Mouse (Mus musculus): ENCODE measurements around the gene Iffo1. TPM values are rescaled to one million over a fixed set of nuclear protein-coding genes. Genes with fewer than 3 reads are reported as not detected.

Iffo1 gene
- total and polyA plus RNA-seq, 3 experiments = 3.3 to 7.0 (median 6.7) TPM

GRCm38 (mm10) chr6:125192841-125193240 is 47.8 kb downstream of the Iffo1 start:
- Histone ChIP-seq H3K79me2 (replicated peaks; ENCODE audit: control insufficient read depth, extremely low read depth, insufficient read depth, poor library complexity, severe bottlenecking) (peaks cover 37% of the 10 kb centered on the region), H3K4me1 (ENCODE audit: control insufficient read depth in 1 of 2, insufficient read depth in 2 of 2) (peaks cover 0 to 21% of the 10 kb centered on the region in 2 experiments; a peak in 2 of 4 replicates), H3K27me3 (replicated peaks) (no peaks in the 10 kb centered on the region), H3K4me3 (replicated peaks in 1 of 3; ENCODE audit: low read depth in 2 of 3, low read length in 2 of 3, poor library complexity in 1 of 3) (peak overlapping the region; percentile 87 to 95 (median 95)), H3K4me2 (ENCODE audit: insufficient read depth, low read depth, poor library complexity, severe bottlenecking) (peak overlapping the region; percentile 96), H3K36me3 (replicated peaks in 1 of 2; ENCODE audit: control insufficient read depth in 1 of 2, insufficient read depth in 1 of 2, low read length in 1 of 2) (peaks cover 17 to 40% of the 10 kb centered on the region in 2 experiments), H3K27ac (ENCODE audit: insufficient read depth, low read depth) (peak overlapping the region; percentile 28; the same call in 1 of the 2 replicates), H3K9me3 (replicated peaks; ENCODE audit: low read length) (no peaks in the 10 kb centered on the region), H3K9ac (ENCODE audit: insufficient read depth, low read depth) (peak overlapping the region; percentile 93)
- DNase-seq (ENCODE audit: extremely low read depth) = peak; percentile 6
- dilution Hi-C loops (cut with MboI; ENCODE audit: extremely low pct_ligation_motif_present, extremely low pct_unique_long_range_greater_than_20kb, low sequenced_read_pairs) = no loop called here
- in situ Hi-C loops (cut with MboI; ENCODE audit: low pct_ligation_motif_present, low pct_unique_long_range_greater_than_20kb, low sequenced_read_pairs) = no loop called here
- no peak for TF ChIP-seq E2F4 (IDR thresholded peaks at IDR 0.05; ENCODE audit: insufficient replicate concordance, low read depth, low read length)
- TF ChIP-seq ETS1 (conservative IDR thresholded peaks at IDR 0.05; ENCODE audit: low read depth, low read length) = no peak
- no peak for TF ChIP-seq USF2 (conservative IDR thresholded peaks at IDR 0.05; ENCODE audit: low read depth, low read length)
- no peak for TF ChIP-seq NELFE (IDR thresholded peaks at IDR 0.05; ENCODE audit: low read depth, low read length)
- no peak for TF ChIP-seq RAD21 (IDR thresholded peaks at IDR 0.05; ENCODE audit: low read depth, low read length)
- no peak for TF ChIP-seq GABPA (IDR thresholded peaks at IDR 0.05; ENCODE audit: insufficient replicate concordance, low read depth, low read length)
- no peak for TF ChIP-seq ZC3H11A (IDR thresholded peaks at IDR 0.05; ENCODE audit: low read depth, low read length)
- TF ChIP-seq NRF1 (IDR thresholded peaks at IDR 0.05; ENCODE audit: low read depth, low read length) = no peak
- no peak for TF ChIP-seq SMC3 (IDR thresholded peaks at IDR 0.05; ENCODE audit: low read depth, low read length)
- TF ChIP-seq EP300 (IDR thresholded peaks at IDR 0.05; ENCODE audit: low read length) = no peak
- no peak for TF ChIP-seq SIN3A (IDR thresholded peaks at IDR 0.05; ENCODE audit: low read length)
- TF ChIP-seq JUND (conservative IDR thresholded peaks at IDR 0.05; ENCODE audit: low read depth, low read length) = no peak
- no peak for TF ChIP-seq KAT2A (IDR thresholded peaks at IDR 0.05; ENCODE audit: insufficient replicate concordance, low read length)
- TF ChIP-seq CHD1 (IDR thresholded peaks at IDR 0.05; ENCODE audit: low read depth, low read length) = no peak
- TF ChIP-seq USF1 (IDR thresholded peaks at IDR 0.05; ENCODE audit: low read depth, low read length) = no peak
- no peak for TF ChIP-seq TBP (conservative IDR thresholded peaks at IDR 0.05; ENCODE audit: low read depth, low read length)
- no peak for TF ChIP-seq ZKSCAN1 (IDR thresholded peaks at IDR 0.05; ENCODE audit: borderline replicate concordance, low read depth, low read length)
- no peak for TF ChIP-seq MAZ (IDR thresholded peaks at IDR 0.05; ENCODE audit: low read depth, low read length)

- 0 out of 2 replicates have a peak overlapping the region, but pooled peaks have one; percentile 28 for H3K9ac ChIP-seq (ENCODE audit: insufficient read depth, low read depth)
Observed at GRCm38 (mm10) chr6:125193390-125193789, 48.3 kb downstream of the Iffo1 start.

More at GRCm38 (mm10) chr6:125193390-125193789, 48.3 kb downstream of the Iffo1 start:
- H3K27me3 ChIP-seq (replicated peaks) = no peaks in the 10 kb centered on the region
- H3K4me1 ChIP-seq (ENCODE audit: control insufficient read depth in 1 of 2, insufficient read depth in 2 of 2) = peaks cover 0 to 21% of the 10 kb centered on the region in 2 experiments; a peak in 2 of 4 replicates
- peaks cover 12 to 37% of the 10 kb centered on the region in 2 experiments for H3K36me3 ChIP-seq (replicated peaks in 1 of 2; ENCODE audit: control insufficient read depth in 1 of 2, insufficient read depth in 1 of 2, low read length in 1 of 2)
- no peaks in the 10 kb centered on the region for H3K9me3 ChIP-seq (replicated peaks; ENCODE audit: low read length)
- DNase-seq (ENCODE audit: extremely low read depth) = peak; percentile 8
- H3K4me2 ChIP-seq (ENCODE audit: insufficient read depth, low read depth, poor library complexity, severe bottlenecking) = peak overlapping the region; percentile 96
- H3K4me3 ChIP-seq (replicated peaks in 1 of 3; ENCODE audit: low read depth in 2 of 3, low read length in 2 of 3, poor library complexity in 1 of 3) = no peak overlapping the region
- H3K79me2 ChIP-seq (replicated peaks; ENCODE audit: control insufficient read depth, extremely low read depth, insufficient read depth, poor library complexity, severe bottlenecking) = peaks cover 37% of the 10 kb centered on the region
- TF ChIP-seq ELF1 (IDR thresholded peaks at IDR 0.05; ENCODE audit: low read depth, low read length) = no peak
- TF ChIP-seq MEF2A (IDR thresholded peaks at IDR 0.05; ENCODE audit: borderline replicate concordance, low read depth, low read length) = no peak
- no peak for TF ChIP-seq IRF4 (IDR thresholded peaks at IDR 0.05; ENCODE audit: low read depth, low read length)
- TF ChIP-seq EP300 (IDR thresholded peaks at IDR 0.05; ENCODE audit: low read length) = no peak
- no peak for TF ChIP-seq RAD21 (IDR thresholded peaks at IDR 0.05; ENCODE audit: low read depth, low read length)
- TF ChIP-seq SMC3 (IDR thresholded peaks at IDR 0.05; ENCODE audit: low read depth, low read length) = no peak
- TF ChIP-seq NRF1 (IDR thresholded peaks at IDR 0.05; ENCODE audit: low read depth, low read length) = no peak
- no peak for TF ChIP-seq PAX5 (IDR thresholded peaks at IDR 0.05; ENCODE audit: low read length)
- TF ChIP-seq NELFE (IDR thresholded peaks at IDR 0.05; ENCODE audit: low read depth, low read length) = no peak
- TF ChIP-seq TBP (conservative IDR thresholded peaks at IDR 0.05; ENCODE audit: low read depth, low read length) = no peak
- no peak for TF ChIP-seq TCF12 (IDR thresholded peaks at IDR 0.05; ENCODE audit: low read depth, low read length)
- TF ChIP-seq POLR2AphosphoS2 (IDR thresholded peaks at IDR 0.05; ENCODE audit: low read depth, low read length) = no peak
- no peak for TF ChIP-seq CTCF (conservative IDR thresholded peaks at IDR 0.05 in 1 of 2, IDR thresholded peaks at IDR 0.05 in 1 of 2; ENCODE audit: low read depth in 2 of 2, low read length in 2 of 2)
- no peak for TF ChIP-seq ZNF384 (IDR thresholded peaks at IDR 0.05; ENCODE audit: low read depth, low read length)
- TF ChIP-seq UBTF (IDR thresholded peaks at IDR 0.05; ENCODE audit: low read depth, low read length) = no peak
- dilution Hi-C loops (cut with MboI; ENCODE audit: extremely low pct_ligation_motif_present, extremely low pct_unique_long_range_greater_than_20kb, low sequenced_read_pairs) = no loop called here
- in situ Hi-C loops (cut with MboI; ENCODE audit: low pct_ligation_motif_present, low pct_unique_long_range_greater_than_20kb, low sequenced_read_pairs) = no loop called here
- H3K27ac ChIP-seq (ENCODE audit: insufficient read depth, low read depth) = no peak overlapping the region
